In genomic region chr8:123117127-123117731, GRCm38 (mm10) we compare ENCODE assay signal across 8 mouse cellular contexts. TPM values are rescaled to one million over a fixed set of nuclear protein-coding genes. Genes with fewer than 3 reads are reported as not detected.
DNase-seq lines count a peak whose midpoint lies in the region; ATAC-seq and TF ChIP-seq lines count a peak whose summit lies in the region.

Cpne7 (plus strand) TSS chr8:123117374.

- whole genome bisulfite sequencing in lung, postnatal 0 days, result 2% methylated on average over 51 of the region's 51 CpGs
- under 1% methylated on average over 47 of the region's 51 CpGs for WGBS in hindbrain, embryonic 16.5 days
- 1% methylated on average over 51 of the region's 51 CpGs for WGBS in liver, embryonic 12.5 days (ENCODE audit: insufficient replicate concordance)
- WGBS in stomach, embryonic 16.5 days, result under 1% methylated on average over 51 of the region's 51 CpGs

- H3K27me3 ChIP-seq in lung, postnatal 0 days (replicated peaks; ENCODE audit: insufficient read depth, low read length), result peaks cover 14% of the 10 kb centered on the region; the same call in 1 of the 2 replicates
- peaks cover 37% of the 10 kb centered on the region for H3K27me3 ChIP-seq in hindbrain, embryonic 16.5 days (replicated peaks; ENCODE audit: control insufficient read depth, insufficient read depth, low read length)
- peaks cover 50% of the 10 kb centered on the region for H3K27me3 ChIP-seq in liver, embryonic 12.5 days (replicated peaks)
- H3K27me3 ChIP-seq in stomach, embryonic 16.5 days (ENCODE audit: control insufficient read depth, insufficient read depth, low read length), result peaks cover 39% of the 10 kb centered on the region

- peak within 1 kb of the TSS; percentile 76 for H3K4me2 ChIP-seq in lung, postnatal 0 days (replicated peaks; ENCODE audit: low read depth, low read length)
- H3K4me2 ChIP-seq in hindbrain, embryonic 16.5 days (ENCODE audit: low read length), result peak within 1 kb of the TSS; percentile 90
- H3K4me2 ChIP-seq in liver, embryonic 12.5 days, result peak within 1 kb of the TSS; percentile 98
- H3K4me2 ChIP-seq in stomach, embryonic 16.5 days (ENCODE audit: low read depth, low read length), result peak within 1 kb of the TSS; percentile 97

- no peak for TF ChIP-seq CTCF in lung, postnatal 0 days (IDR thresholded peaks at IDR 0.05)

- H3K4me1 ChIP-seq in lung, postnatal 0 days (ENCODE audit: insufficient read depth, low read depth, low read length), result peaks cover 15% of the 10 kb centered on the region
- peaks cover 18% of the 10 kb centered on the region for H3K4me1 ChIP-seq in hindbrain, embryonic 16.5 days (ENCODE audit: control insufficient read depth, insufficient read depth, low read depth, low read length)
- peaks cover 55% of the 10 kb centered on the region for H3K4me1 ChIP-seq in liver, embryonic 12.5 days
- H3K4me1 ChIP-seq in stomach, embryonic 16.5 days (ENCODE audit: control insufficient read depth, insufficient read depth, low read length), result peaks cover 12% of the 10 kb centered on the region

- peak; percentile 42 for ATAC-seq in lung, postnatal 0 days
- ATAC-seq in hindbrain, embryonic 16.5 days, result peak; percentile 61
- peak; percentile 77 for ATAC-seq in liver, embryonic 12.5 days
- ATAC-seq in stomach, embryonic 16.5 days (ENCODE audit: insufficient read depth, low FRiP score), result peak; percentile 41; the same call in 1 of the 2 replicates

- no peaks in the 10 kb centered on the region for H3K9me3 ChIP-seq in lung, postnatal 0 days (ENCODE audit: low read length)
- no peaks in the 10 kb centered on the region for H3K9me3 ChIP-seq in hindbrain, embryonic 16.5 days (ENCODE audit: control insufficient read depth, low read length)
- H3K9me3 ChIP-seq in liver, embryonic 12.5 days (replicated peaks), result no peaks in the 10 kb centered on the region
- no peaks in the 10 kb centered on the region for H3K9me3 ChIP-seq in stomach, embryonic 16.5 days (replicated peaks; ENCODE audit: control insufficient read depth, low read length)

- no peak within 1 kb of the TSS for H3K27ac ChIP-seq in lung, postnatal 0 days (ENCODE audit: low read length)
- H3K27ac ChIP-seq in hindbrain, embryonic 16.5 days (ENCODE audit: low read depth, low read length), result no peak within 1 kb of the TSS
- no peak within 1 kb of the TSS for H3K27ac ChIP-seq in liver, embryonic 12.5 days
- no peak within 1 kb of the TSS for H3K27ac ChIP-seq in stomach, embryonic 16.5 days (ENCODE audit: low read length)

- H3K4me3 ChIP-seq in lung, postnatal 0 days (ENCODE audit: low read depth, low read length), result peak within 1 kb of the TSS; percentile 38
- H3K4me3 ChIP-seq in hindbrain, embryonic 16.5 days (ENCODE audit: low read length), result peak within 1 kb of the TSS; percentile 51
- H3K4me3 ChIP-seq in liver, embryonic 12.5 days, result peak within 1 kb of the TSS; percentile 64
- H3K4me3 ChIP-seq in stomach, embryonic 16.5 days (replicated peaks; ENCODE audit: low read length), result peak within 1 kb of the TSS; percentile 53

- DNase-seq in cerebellum, postnatal 10 days, result peak; percentile 45 to 49
- no peak for DNase-seq in cerebellum, adult 9-10 months
- no peak for DNase-seq in lung, postnatal 0 days (ENCODE audit: low spot score)
- no peak for DNase-seq in lung, postnatal 4 days
- no peak for DNase-seq in urinary bladder, adult 18-20 months (ENCODE audit: low spot score in 2 of 2)

- no peak within 1 kb of the TSS for H3K9ac ChIP-seq in lung, postnatal 0 days (replicated peaks; ENCODE audit: low read depth)
- H3K9ac ChIP-seq in hindbrain, embryonic 16.5 days (ENCODE audit: low read depth, low read length), result peak within 1 kb of the TSS; percentile 64
- peak within 1 kb of the TSS; percentile 60 for H3K9ac ChIP-seq in liver, embryonic 12.5 days
- peak within 1 kb of the TSS; percentile 69 for H3K9ac ChIP-seq in stomach, embryonic 16.5 days (ENCODE audit: low read length)

- no peak for TF ChIP-seq EP300 in lung, postnatal 0 days (IDR thresholded peaks at IDR 0.05)

- H3K36me3 ChIP-seq in lung, postnatal 0 days (ENCODE audit: insufficient read depth, low read length), result no peaks in the 10 kb centered on the region
- no peaks in the 10 kb centered on the region for H3K36me3 ChIP-seq in hindbrain, embryonic 16.5 days (ENCODE audit: control insufficient read depth, insufficient read depth, low read length)
- no peaks in the 10 kb centered on the region for H3K36me3 ChIP-seq in liver, embryonic 12.5 days
- no peaks in the 10 kb centered on the region for H3K36me3 ChIP-seq in stomach, embryonic 16.5 days (ENCODE audit: control insufficient read depth, insufficient read depth, low read length)

RNA-seq across cellular contexts. Expression of gene Cpne7, which starts in this region (rescaled TPM):
- polyA plus RNA-seq in lung, postnatal 0 days (2015; fragmentation: Nextera tagmentation; extraction: Ambion mirVana), result 0.94 and 1.3 TPM in 2 replicates
- polyA plus RNA-seq in hindbrain, embryonic 16.5 days (2015; fragmentation: Nextera tagmentation; extraction: Ambion mirVana), result 5.9 and 8.6 TPM in 2 replicates
- polyA plus RNA-seq in liver, embryonic 12.5 days (2016; fragmentation: Nextera tagmentation; extraction: Ambion mirVana), result 2.8 and 2.9 TPM in 2 replicates
- polyA plus RNA-seq in stomach, embryonic 16.5 days (2015; fragmentation: Nextera tagmentation; extraction: Ambion mirVana), result 2.2 and 3.4 TPM in 2 replicates

Comparison
In these comparisons a context has a peak if more than half of its experiments do, and no peak if none do; other contexts are left out.
1. DNase-seq: peak in cerebellum, postnatal 10 days (2 of 2); none in cerebellum, adult 9-10 months (single experiment), lung, postnatal 0 days (single experiment), lung, postnatal 4 days (0 of 2) and urinary bladder, adult 18-20 months (0 of 2).
2. Peak in every context shown above with its lines, with median percentiles within 50 percentile points of each other: ATAC-seq, H3K4me2 ChIP-seq and H3K4me3 ChIP-seq.